Mouse (Mus musculus): ENCODE data around the gene Zfp777.

DNA sequence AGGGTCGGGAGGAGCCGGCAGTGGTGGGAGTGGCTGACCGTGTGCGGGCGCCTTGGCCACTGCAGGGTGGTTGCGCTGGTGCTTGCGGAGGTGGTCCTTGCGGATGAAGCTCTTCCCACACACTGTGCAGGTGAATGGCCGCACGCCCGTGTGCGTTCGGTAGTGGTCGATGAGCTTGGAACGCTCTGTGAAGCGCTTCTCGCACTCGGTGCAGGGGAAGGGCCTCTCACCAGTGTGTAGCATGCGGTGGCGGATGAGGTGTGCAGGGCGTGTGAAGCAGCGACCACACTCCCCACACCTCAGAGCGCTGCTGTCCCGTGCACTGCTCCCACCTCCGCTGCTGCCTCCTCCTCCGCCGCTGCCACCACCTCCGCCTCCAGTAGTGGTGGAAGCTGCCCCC, 15.2 kb upstream of the Zfp777 start:
- no peak for TF ChIP-seq CTCF (IDR thresholded peaks at IDR 0.05; ENCODE audit: low read depth)
- no peak for TF ChIP-seq EP300 (IDR thresholded peaks at IDR 0.05; ENCODE audit: low read depth)

Measured in liver, embryonic 14.5 days (tissue).